ENCODE assay signal across 19 mouse cellular contexts in the genomic region with DNA sequence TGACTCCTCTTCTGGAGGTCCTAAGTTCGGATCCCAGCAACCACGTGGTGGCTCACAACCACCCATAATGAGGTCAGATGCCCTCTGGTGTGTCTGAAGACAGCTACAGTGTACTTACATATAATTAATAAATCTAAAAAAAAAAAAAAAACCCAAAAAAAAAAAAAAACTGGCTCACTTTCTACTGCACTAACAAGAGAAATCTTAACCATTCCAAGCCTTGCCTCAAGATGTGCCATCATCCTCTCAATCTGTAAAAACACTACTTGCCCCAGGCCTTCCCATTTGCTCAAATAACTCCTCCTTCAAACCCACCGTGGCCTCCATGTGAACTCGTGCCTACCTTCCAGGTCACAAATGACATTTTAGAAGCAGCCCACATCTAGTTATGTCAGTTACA. TPM values are rescaled to one million over a fixed set of nuclear protein-coding genes. Genes with fewer than 3 reads are reported as not detected.
DNase-seq lines count a peak whose midpoint lies in the region; ATAC-seq and TF ChIP-seq lines count a peak whose summit lies in the region.
"Had no signal": no experiment of that assay in that cellular context is flagged by ENCODE, and none has a peak within 500 bp of the region (broad histone marks: within the 10 kb centered on the region; RNA-seq: fewer than 3 reads in every experiment).

No protein-coding gene starts in this region.

- DNase-seq in kidney, postnatal 10 days = no peak
- DNase-seq in liver, postnatal 0 days = no peak
- no peak for DNase-seq in MEL (ENCODE audit: low read depth, low spot score)
- DNase-seq in natural killer cell, adult 2 months (ENCODE audit: low spot score in 2 of 2) = no peak
- no peak for DNase-seq in B cell, adult 2 months
- DNase-seq: adrenal gland, adult 8-10 months; adrenal gland, postnatal 36 days; cerebellum, adult 2 months; cerebellum, postnatal 10 days; embryo, embryonic 11 days; gastrocnemius, postnatal 10 days; heart, adult 2 months had no signal

- no peak overlapping the region for H3K9ac ChIP-seq in kidney, embryonic 15.5 days
- H3K9ac ChIP-seq in liver, embryonic 12.5 days = no peak overlapping the region
- no peak overlapping the region for H3K9ac ChIP-seq in liver, postnatal 0 days (replicated peaks)
- no peak overlapping the region; the same call in 1 of the 2 replicates for H3K9ac ChIP-seq in MEL (ENCODE audit: control insufficient read depth, low read depth, low read length, poor library complexity, severe bottlenecking)
- H3K9ac ChIP-seq: embryonic facial prominence, embryonic 15.5 days; forebrain, embryonic 15.5 days had no signal

- TF ChIP-seq POLR2A in MEL (IDR thresholded peaks at IDR 0.05; ENCODE audit: control insufficient read depth in 1 of 2, insufficient read depth in 1 of 2, low read depth in 1 of 2, low read length in 2 of 2, poor library complexity in 1 of 2) = no peak

- 72% methylated on average over 4 of the region's 4 CpGs for WGBS in kidney, embryonic 15.5 days
- WGBS in liver, embryonic 12.5 days (ENCODE audit: insufficient replicate concordance) = 50% methylated on average over 4 of the region's 4 CpGs
- WGBS in liver, postnatal 0 days (ENCODE audit: insufficient replicate concordance) = 59% methylated on average over 4 of the region's 4 CpGs

- peaks cover 38% of the 10 kb centered on the region for H3K4me1 ChIP-seq in kidney, embryonic 15.5 days
- peaks cover 60% of the 10 kb centered on the region for H3K4me1 ChIP-seq in liver, embryonic 12.5 days
- peaks cover 40% of the 10 kb centered on the region for H3K4me1 ChIP-seq in liver, postnatal 0 days (ENCODE audit: insufficient read depth)
- H3K4me1 ChIP-seq in MEL (ENCODE audit: control insufficient read depth in 1 of 2, insufficient read depth in 2 of 2, low read length in 2 of 2) = peaks cover 16 to 36% of the 10 kb centered on the region in 2 experiments

- peaks cover 69% of the 10 kb centered on the region for H3K79me2 ChIP-seq in MEL (ENCODE audit: control insufficient read depth, insufficient read depth, low read length, poor library complexity)

- no peaks in the 10 kb centered on the region for H3K9me3 ChIP-seq in kidney, embryonic 15.5 days (replicated peaks)
- no peaks in the 10 kb centered on the region for H3K9me3 ChIP-seq in liver, embryonic 12.5 days (replicated peaks)
- no peaks in the 10 kb centered on the region for H3K9me3 ChIP-seq in liver, postnatal 0 days (ENCODE audit: low read length)
- H3K9me3 ChIP-seq in MEL (replicated peaks; ENCODE audit: insufficient read depth, low read length) = no peaks in the 10 kb centered on the region
- H3K9me3 ChIP-seq: embryonic facial prominence, embryonic 15.5 days; forebrain, embryonic 15.5 days; hindbrain, embryonic 10.5 days had no signal

- H3K27me3 ChIP-seq in kidney, embryonic 15.5 days = no peaks in the 10 kb centered on the region
- H3K27me3 ChIP-seq in liver, embryonic 12.5 days (replicated peaks) = no peaks in the 10 kb centered on the region
- no peaks in the 10 kb centered on the region for H3K27me3 ChIP-seq in liver, postnatal 0 days (ENCODE audit: insufficient read depth, low read length)
- H3K27me3 ChIP-seq in MEL (ENCODE audit: control insufficient read depth in 1 of 2, insufficient read depth in 2 of 2, low read length in 2 of 2) = no peaks in the 10 kb centered on the region
- H3K27me3 ChIP-seq: embryonic facial prominence, embryonic 15.5 days; forebrain, embryonic 15.5 days had no signal

- TF ChIP-seq CTCF in liver, postnatal 0 days (IDR thresholded peaks at IDR 0.05; ENCODE audit: low read depth) = no peak
- TF ChIP-seq CTCF in MEL (IDR thresholded peaks at IDR 0.05 in 2 of 3, conservative IDR thresholded peaks at IDR 0.05 in 1 of 3; ENCODE audit: control insufficient read depth in 1 of 3, insufficient read depth in 1 of 3, low read depth in 2 of 3, low read length in 3 of 3, poor library complexity in 1 of 3, severe bottlenecking in 1 of 3) = no peak

- H3K36me3 ChIP-seq in kidney, embryonic 15.5 days = peaks cover 40% of the 10 kb centered on the region
- H3K36me3 ChIP-seq in liver, embryonic 12.5 days = peaks cover 57% of the 10 kb centered on the region
- peaks cover 16% of the 10 kb centered on the region for H3K36me3 ChIP-seq in liver, postnatal 0 days (replicated peaks; ENCODE audit: insufficient read depth, low read length)
- H3K36me3 ChIP-seq in MEL (ENCODE audit: control insufficient read depth in 1 of 2, insufficient read depth in 2 of 2, low read length in 2 of 2) = peaks cover 48 to 58% of the 10 kb centered on the region in 2 experiments

- TF ChIP-seq EP300 in liver, postnatal 0 days (IDR thresholded peaks at IDR 0.05; ENCODE audit: low read depth) = no peak
- no peak for TF ChIP-seq EP300 in MEL (IDR thresholded peaks at IDR 0.05; ENCODE audit: low read depth in 1 of 2, low read length in 2 of 2)

- H3K27ac ChIP-seq in kidney, embryonic 15.5 days = no peak overlapping the region
- no peak overlapping the region for H3K27ac ChIP-seq in liver, embryonic 12.5 days
- no peak overlapping the region for H3K27ac ChIP-seq in liver, postnatal 0 days (ENCODE audit: low read depth)
- no peak overlapping the region for H3K27ac ChIP-seq in MEL (ENCODE audit: control insufficient read depth, low read depth, low read length)
- H3K27ac ChIP-seq: embryonic facial prominence, embryonic 15.5 days; forebrain, embryonic 15.5 days; heart, adult 2 months; hindbrain, embryonic 10.5 days; hindbrain, embryonic 14.5 days had no signal

- no peak for ATAC-seq in kidney, embryonic 15.5 days (replicated peaks; ENCODE audit: low FRiP score)
- ATAC-seq in liver, embryonic 12.5 days = no peak
- no peak for ATAC-seq in liver, postnatal 0 days
- ATAC-seq: forebrain, embryonic 15.5 days had no signal

- no peak for TF ChIP-seq RAD21 in MEL (IDR thresholded peaks at IDR 0.05; ENCODE audit: low read depth, low read length)

- no peak overlapping the region for H3K4me3 ChIP-seq in kidney, embryonic 15.5 days (replicated peaks)
- no peak overlapping the region for H3K4me3 ChIP-seq in liver, embryonic 12.5 days
- no peak overlapping the region for H3K4me3 ChIP-seq in liver, postnatal 0 days (ENCODE audit: low read depth, low read length)
- H3K4me3 ChIP-seq in MEL (ENCODE audit: control insufficient read depth in 1 of 2, insufficient read depth in 1 of 2, low read depth in 2 of 2, low read length in 2 of 2) = no peak overlapping the region
- H3K4me3 ChIP-seq: embryonic facial prominence, embryonic 15.5 days; forebrain, embryonic 15.5 days; heart, adult 2 months; hindbrain, embryonic 10.5 days had no signal

- peak overlapping the region; percentile 9; the same call in 1 of the 2 replicates for H3K4me2 ChIP-seq in kidney, embryonic 15.5 days
- peak overlapping the region; percentile 89; the same call in 1 of the 2 replicates for H3K4me2 ChIP-seq in liver, embryonic 12.5 days
- no peak overlapping the region for H3K4me2 ChIP-seq in liver, postnatal 0 days (ENCODE audit: low read depth, low read length)
- H3K4me2 ChIP-seq: embryonic facial prominence, embryonic 15.5 days; forebrain, embryonic 15.5 days; heart, embryonic 11.5 days had no signal

TF ChIP-seq in MEL, 35 proteins besides CTCF, POLR2A, EP300 and RAD21:
- no peak for TF ChIP-seq KAT2A (conservative IDR thresholded peaks at IDR 0.05; ENCODE audit: low read depth, low read length)
- TF ChIP-seq USF1 (IDR thresholded peaks at IDR 0.05; ENCODE audit: low read depth, low read length) = no peak
- peak; percentile 37; the same call in 1 of the 2 replicates for TF ChIP-seq ZNF384 (IDR thresholded peaks at IDR 0.05; ENCODE audit: low read depth, low read length)
- no peak for TF ChIP-seq CHD2 (IDR thresholded peaks at IDR 0.05; ENCODE audit: low read length)
- no peak for TF ChIP-seq SMC3 (IDR thresholded peaks at IDR 0.05; ENCODE audit: low read depth, low read length)
- no peak for TF ChIP-seq MXI1 (IDR thresholded peaks at IDR 0.05; ENCODE audit: low read depth, low read length)

RNA-seq across cellular contexts. Expression of a gene that starts 3.4 kb away (rescaled TPM):
- polyA plus RNA-seq in kidney, embryonic 15.5 days (2015; fragmentation: Nextera tagmentation; extraction: Ambion mirVana) = 91.0 and 94.6 TPM in 2 replicates
- 101 and 103 TPM in 2 replicates for polyA plus RNA-seq in liver, embryonic 12.5 days (2016; fragmentation: Nextera tagmentation; extraction: Ambion mirVana)
- polyA plus RNA-seq in liver, postnatal 0 days (2015; fragmentation: Nextera tagmentation; extraction: Ambion mirVana) = 37.4 and 41.4 TPM in 2 replicates
- total RNA-seq in MEL (2012; rRNA removed) = 276 and 301 TPM in 2 replicates
- 100 to 1,000 TPM; 209 to 907 TPM for polyA plus RNA-seq in MEL (2012; ENCODE audit: insufficient read depth in 1 of 2, insufficient read length in 2 of 2, low read depth in 1 of 2, low replicate concordance in 2 of 2, missing spikeins in 1 of 2)

RNA-seq across cellular contexts. Expression of a gene that starts 27.6 kb away (rescaled TPM):
- 22.8 and 24.3 TPM in 2 replicates for polyA plus RNA-seq in kidney, embryonic 15.5 days (2015; fragmentation: Nextera tagmentation; extraction: Ambion mirVana)
- 18.3 and 19.8 TPM in 2 replicates for polyA plus RNA-seq in liver, embryonic 12.5 days (2016; fragmentation: Nextera tagmentation; extraction: Ambion mirVana)
- 6.0 and 7.4 TPM in 2 replicates for polyA plus RNA-seq in liver, postnatal 0 days (2015; fragmentation: Nextera tagmentation; extraction: Ambion mirVana)
- total RNA-seq in MEL (2012; rRNA removed) = 9.9 and 11.6 TPM in 2 replicates
- 100 to 1,000 TPM in 1 of 2 experiments, 10 to 100 TPM in 1; 36.2 to 169 TPM for polyA plus RNA-seq in MEL (2012; ENCODE audit: insufficient read depth in 1 of 2, insufficient read length in 2 of 2, low read depth in 1 of 2, low replicate concordance in 2 of 2, missing spikeins in 1 of 2)

RNA-seq across cellular contexts. Expression of a gene that starts 53.8 kb away (rescaled TPM):
- 32.1 and 38.0 TPM in 2 replicates for polyA plus RNA-seq in kidney, embryonic 15.5 days (2015; fragmentation: Nextera tagmentation; extraction: Ambion mirVana)
- polyA plus RNA-seq in liver, embryonic 12.5 days (2016; fragmentation: Nextera tagmentation; extraction: Ambion mirVana) = 18.8 and 19.8 TPM in 2 replicates
- 9.1 and 12.4 TPM in 2 replicates for polyA plus RNA-seq in liver, postnatal 0 days (2015; fragmentation: Nextera tagmentation; extraction: Ambion mirVana)
- 29.0 and 37.7 TPM in 2 replicates for total RNA-seq in MEL (2012; rRNA removed)
- 100 to 1,000 TPM in 1 of 2 experiments, 10 to 100 TPM in 1; 47.7 to 268 TPM for polyA plus RNA-seq in MEL (2012; ENCODE audit: insufficient read depth in 1 of 2, insufficient read length in 2 of 2, low read depth in 1 of 2, low replicate concordance in 2 of 2, missing spikeins in 1 of 2)
